Mouse (Mus musculus): Measurements from ENCODE around the gene Fzd4. TPM values are rescaled to one million over a fixed set of nuclear protein-coding genes. Genes with fewer than 3 reads are reported as not detected.

Fzd4 gene
- polyA plus RNA-seq, 1 experiment, result 9.5 TPM

- TF ChIP-seq POLR2A (IDR thresholded peaks at IDR 0.05; ENCODE audit: low read depth, low read length), result no peak
- TF ChIP-seq CTCF (IDR thresholded peaks at IDR 0.05; ENCODE audit: borderline replicate concordance, insufficient read depth, low read length), result no peak
- peaks cover 5% of the 10 kb centered on the region for H3K4me1 ChIP-seq (ENCODE audit: control insufficient read depth, insufficient read depth, low read length)
- no peak overlapping the region for H3K4me3 ChIP-seq (ENCODE audit: insufficient read depth, low read length)
- H3K27ac ChIP-seq (ENCODE audit: insufficient read depth, low read length), result no peak overlapping the region
Measured at GRCm38 (mm10) chr7:89436404-89436803, 32.2 kb downstream of the Fzd4 start.

- no peak for TF ChIP-seq CTCF (IDR thresholded peaks at IDR 0.05; ENCODE audit: borderline replicate concordance, insufficient read depth, low read length)
- no peak for TF ChIP-seq POLR2A (IDR thresholded peaks at IDR 0.05; ENCODE audit: low read depth, low read length)
Measured at GRCm38 (mm10) chr7:89437589-89437988, 33.4 kb downstream of the Fzd4 start.

GRCm38 (mm10) chr7:89441291-89441690 lies 37.1 kb downstream of the Fzd4 start:
- Histone ChIP-seq H3K27ac (ENCODE audit: insufficient read depth, low read length) (no peak overlapping the region), H3K4me1 (ENCODE audit: control insufficient read depth, insufficient read depth, low read length) (peaks cover 9% of the 10 kb centered on the region), H3K4me3 (ENCODE audit: insufficient read depth, low read length) (no peak overlapping the region)
- TF ChIP-seq POLR2A (IDR thresholded peaks at IDR 0.05; ENCODE audit: low read depth, low read length), result no peak
- TF ChIP-seq CTCF (IDR thresholded peaks at IDR 0.05; ENCODE audit: borderline replicate concordance, insufficient read depth, low read length), result no peak

More at GRCm38 (mm10) chr7:89437589-89437988, 33.4 kb downstream of the Fzd4 start:
- Histone ChIP-seq H3K4me1 (ENCODE audit: control insufficient read depth, insufficient read depth, low read length) (peaks cover 7% of the 10 kb centered on the region), H3K27ac (ENCODE audit: insufficient read depth, low read length) (no peak overlapping the region), H3K4me3 (ENCODE audit: insufficient read depth, low read length) (no peak overlapping the region)

- no peak overlapping the region for H3K27ac ChIP-seq (ENCODE audit: insufficient read depth, low read length)
- H3K4me1 ChIP-seq (ENCODE audit: control insufficient read depth, insufficient read depth, low read length), result peaks cover 9% of the 10 kb centered on the region
- TF ChIP-seq CTCF (IDR thresholded peaks at IDR 0.05; ENCODE audit: borderline replicate concordance, insufficient read depth, low read length) (no peak), POLR2A (IDR thresholded peaks at IDR 0.05; ENCODE audit: low read depth, low read length) (no peak)
- H3K4me3 ChIP-seq (ENCODE audit: insufficient read depth, low read length), result no peak overlapping the region
Measured at GRCm38 (mm10) chr7:89442242-89442641, 38.1 kb downstream of the Fzd4 start.

GRCm38 (mm10) chr7:89445137-89445536 lies 41.0 kb downstream of the Fzd4 start:
- H3K4me3 ChIP-seq (ENCODE audit: insufficient read depth, low read length), result no peak overlapping the region
- H3K27ac ChIP-seq (ENCODE audit: insufficient read depth, low read length), result no peak overlapping the region
- TF ChIP-seq POLR2A (IDR thresholded peaks at IDR 0.05; ENCODE audit: low read depth, low read length) (no peak), CTCF (IDR thresholded peaks at IDR 0.05; ENCODE audit: borderline replicate concordance, insufficient read depth, low read length) (no peak)
- peaks cover 9% of the 10 kb centered on the region for H3K4me1 ChIP-seq (ENCODE audit: control insufficient read depth, insufficient read depth, low read length)

- TF ChIP-seq CTCF (IDR thresholded peaks at IDR 0.05; ENCODE audit: borderline replicate concordance, insufficient read depth, low read length), result no peak
- no peak for TF ChIP-seq POLR2A (IDR thresholded peaks at IDR 0.05; ENCODE audit: low read depth, low read length)
- H3K4me3 ChIP-seq (ENCODE audit: insufficient read depth, low read length), result no peak overlapping the region
- peaks cover under 1% of the 10 kb centered on the region; the same call in 1 of the 2 replicates for H3K4me1 ChIP-seq (ENCODE audit: control insufficient read depth, insufficient read depth, low read length)
- no peak overlapping the region for H3K27ac ChIP-seq (ENCODE audit: insufficient read depth, low read length)
Measured at GRCm38 (mm10) chr7:89450312-89450711, 46.2 kb downstream of the Fzd4 start.

GRCm38 (mm10) chr7:89456380-89457076 lies 52.4 kb downstream of the Fzd4 start:
- Histone ChIP-seq H3K4me3 (ENCODE audit: insufficient read depth, low read length) (no peak overlapping the region), H3K4me1 (ENCODE audit: control insufficient read depth, insufficient read depth, low read length) (no peaks in the 10 kb centered on the region; the same call in 1 of the 2 replicates), H3K27ac (ENCODE audit: insufficient read depth, low read length) (no peak overlapping the region)
- TF ChIP-seq CTCF (IDR thresholded peaks at IDR 0.05; ENCODE audit: borderline replicate concordance, insufficient read depth, low read length) (no peak), POLR2A (IDR thresholded peaks at IDR 0.05; ENCODE audit: low read depth, low read length) (no peak)

GRCm38 (mm10) chr7:89459691-89460090 lies 55.5 kb downstream of the Fzd4 start:
- no peaks in the 10 kb centered on the region; the same call in 1 of the 2 replicates for H3K4me1 ChIP-seq (ENCODE audit: control insufficient read depth, insufficient read depth, low read length)
- TF ChIP-seq POLR2A (IDR thresholded peaks at IDR 0.05; ENCODE audit: low read depth, low read length), result no peak
- H3K4me3 ChIP-seq (ENCODE audit: insufficient read depth, low read length), result no peak overlapping the region
- H3K27ac ChIP-seq (ENCODE audit: insufficient read depth, low read length), result no peak overlapping the region

GRCm38 (mm10) chr7:89460911-89461310 lies 56.8 kb downstream of the Fzd4 start:
- H3K27ac ChIP-seq (ENCODE audit: insufficient read depth, low read length), result no peak overlapping the region; the same call in 1 of the 2 replicates
- no peak overlapping the region for H3K4me3 ChIP-seq (ENCODE audit: insufficient read depth, low read length)
- no peaks in the 10 kb centered on the region; the same call in 1 of the 2 replicates for H3K4me1 ChIP-seq (ENCODE audit: control insufficient read depth, insufficient read depth, low read length)
- TF ChIP-seq CTCF (IDR thresholded peaks at IDR 0.05; ENCODE audit: borderline replicate concordance, insufficient read depth, low read length) (no peak), POLR2A (IDR thresholded peaks at IDR 0.05; ENCODE audit: low read depth, low read length) (no peak)

- H3K4me3 ChIP-seq (ENCODE audit: insufficient read depth, low read length), result no peak overlapping the region
- no peak for TF ChIP-seq CTCF (IDR thresholded peaks at IDR 0.05; ENCODE audit: borderline replicate concordance, insufficient read depth, low read length)
- no peak for TF ChIP-seq POLR2A (IDR thresholded peaks at IDR 0.05; ENCODE audit: low read depth, low read length)
- no peak overlapping the region for H3K27ac ChIP-seq (ENCODE audit: insufficient read depth, low read length)
- H3K4me1 ChIP-seq (ENCODE audit: control insufficient read depth, insufficient read depth, low read length), result no peaks in the 10 kb centered on the region; the same call in 1 of the 2 replicates
Measured at GRCm38 (mm10) chr7:89461351-89461750, 57.2 kb downstream of the Fzd4 start.

Other genes starting within 250 kb of the Fzd4 start
- 22.5 and 22.6 TPM in 2 replicates for gene Tmem135, start 133 bp upstream of the Fzd4 start, polyA plus RNA-seq (2011; ENCODE audit: insufficient read length, low read depth, missing spikeins)
- gene Prss23, start 122.8 kb downstream of the Fzd4 start, polyA plus RNA-seq (2011; ENCODE audit: insufficient read length, low read depth, missing spikeins), result 494 and 721 TPM in 2 replicates
- gene Me3, start 228.0 kb downstream of the Fzd4 start, polyA plus RNA-seq (2011; ENCODE audit: insufficient read length, low read depth, missing spikeins), result 4.3 and 4.7 TPM in 2 replicates